Comparison of ENCODE assay signal across 19 mouse cellular contexts in the genomic region with DNA sequence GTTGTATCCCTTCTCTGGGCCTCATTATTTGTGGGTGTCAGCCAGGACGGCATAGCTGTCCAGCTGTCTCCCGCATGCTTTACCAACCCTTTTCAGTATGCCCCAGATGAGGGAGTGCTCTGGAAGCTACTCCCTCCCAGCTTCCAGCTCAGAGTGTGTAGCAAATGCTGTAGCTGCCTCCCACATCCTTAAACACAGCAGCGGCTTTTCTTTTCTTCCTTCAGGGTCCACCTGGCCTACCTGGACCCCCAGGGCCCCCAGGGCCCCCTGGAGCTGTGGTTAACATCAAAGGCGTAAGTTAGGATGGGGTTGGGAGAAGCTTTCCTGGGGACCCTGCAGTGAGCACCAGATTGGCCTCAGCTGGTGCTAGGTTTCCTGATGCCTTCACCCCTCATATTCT.
DNase-seq lines count a peak whose midpoint lies in the region; ATAC-seq and TF ChIP-seq lines count a peak whose summit lies in the region.
"Had no signal": no experiment of that assay in that cellular context is flagged by ENCODE, and none has a peak within 500 bp of the region (broad histone marks: within the 10 kb centered on the region; RNA-seq: fewer than 3 reads in every experiment).

No protein-coding gene starts in this region.

- no peak overlapping the region for H3K4me2 ChIP-seq in liver, embryonic 12.5 days
- H3K4me2 ChIP-seq in liver, postnatal 0 days (ENCODE audit: low read depth, low read length) = no peak overlapping the region
- H3K4me2 ChIP-seq: embryonic facial prominence, embryonic 12.5 days; heart, embryonic 12.5 days; hindbrain, embryonic 14.5 days; neural tube, embryonic 15.5 days had no signal

- no peaks in the 10 kb centered on the region for H3K27me3 ChIP-seq in liver, embryonic 12.5 days (replicated peaks)
- no peaks in the 10 kb centered on the region for H3K27me3 ChIP-seq in liver, postnatal 0 days (ENCODE audit: insufficient read depth, low read length)
- no peaks in the 10 kb centered on the region; the same call in 1 of the 2 replicates for H3K27me3 ChIP-seq in cerebellum, adult 2 months (ENCODE audit: control insufficient read depth, insufficient read depth, low read length)
- H3K27me3 ChIP-seq: CH12.LX; embryonic facial prominence, embryonic 12.5 days; neural tube, embryonic 15.5 days had no signal

- H3K9ac ChIP-seq in liver, embryonic 12.5 days = no peak overlapping the region
- H3K9ac ChIP-seq in liver, postnatal 0 days (replicated peaks) = no peak overlapping the region
- H3K9ac ChIP-seq: embryonic facial prominence, embryonic 12.5 days; heart, embryonic 12.5 days; hindbrain, embryonic 14.5 days; neural tube, embryonic 15.5 days had no signal

- no peaks in the 10 kb centered on the region for H3K9me3 ChIP-seq in liver, embryonic 12.5 days (replicated peaks)
- no peaks in the 10 kb centered on the region for H3K9me3 ChIP-seq in liver, postnatal 0 days (ENCODE audit: low read length)
- H3K9me3 ChIP-seq: embryonic facial prominence, embryonic 12.5 days; neural tube, embryonic 15.5 days had no signal

- DNase-seq in heart, adult 11 months = peak; percentile 90
- no peak for DNase-seq in heart, postnatal 4 days
- no peak for DNase-seq in liver
- no peak for DNase-seq in liver, postnatal 0 days
- DNase-seq in cerebellum, adult 2 months = no peak
- no peak for DNase-seq in retina, embryonic 14.5 days (ENCODE audit: low spot score)
- DNase-seq: cerebellum, adult 9-11 months; heart, postnatal 14 days; kidney, postnatal 10 days; midbrain, embryonic 14.5 days; right cerebral cortex, postnatal 25 days; thymus, postnatal 14 days had no signal

- H3K4me1 ChIP-seq in liver, embryonic 12.5 days = peaks cover 48% of the 10 kb centered on the region
- peaks cover 31% of the 10 kb centered on the region for H3K4me1 ChIP-seq in liver, postnatal 0 days (ENCODE audit: insufficient read depth)
- peaks cover 36% of the 10 kb centered on the region for H3K4me1 ChIP-seq in cerebellum, adult 2 months (ENCODE audit: control insufficient read depth, insufficient read depth, low read length)

- peak overlapping the region; percentile 6; the same call in 1 of the 2 replicates for H3K27ac ChIP-seq in liver, embryonic 12.5 days
- H3K27ac ChIP-seq in liver, postnatal 0 days (ENCODE audit: low read depth) = peak overlapping the region; percentile 81; the same call in 1 of the 2 replicates
- no peak overlapping the region for H3K27ac ChIP-seq in cerebellum, adult 2 months (ENCODE audit: insufficient read depth, low read length)
- H3K27ac ChIP-seq: embryonic facial prominence, embryonic 12.5 days; hindbrain, embryonic 14.5 days; neural tube, embryonic 15.5 days had no signal

- no peak for ATAC-seq in liver, embryonic 12.5 days
- no peak for ATAC-seq in liver, postnatal 0 days
- ATAC-seq: forebrain, embryonic 14.5 days had no signal

- no peak for TF ChIP-seq EP300 in liver, postnatal 0 days (IDR thresholded peaks at IDR 0.05; ENCODE audit: low read depth)

- WGBS in liver, embryonic 12.5 days (ENCODE audit: insufficient replicate concordance) = 70% methylated on average over 4 of the region's 4 CpGs
- WGBS in liver, postnatal 0 days (ENCODE audit: insufficient replicate concordance) = 65% methylated on average over 4 of the region's 4 CpGs
- WGBS in cerebellum, adult 2 months = 66% methylated on average over 4 of the region's 4 CpGs

- TF ChIP-seq POLR2A in cerebellum, adult 2 months (IDR thresholded peaks at IDR 0.05; ENCODE audit: borderline replicate concordance, insufficient read depth, low read length) = no peak

- H3K36me3 ChIP-seq in liver, embryonic 12.5 days = no peaks in the 10 kb centered on the region
- no peaks in the 10 kb centered on the region for H3K36me3 ChIP-seq in liver, postnatal 0 days (replicated peaks; ENCODE audit: insufficient read depth, low read length)
- H3K36me3 ChIP-seq: embryonic facial prominence, embryonic 12.5 days; heart, embryonic 12.5 days; neural tube, embryonic 15.5 days had no signal

- no peak for TF ChIP-seq CTCF in liver, postnatal 0 days (IDR thresholded peaks at IDR 0.05; ENCODE audit: low read depth)
- no peak for TF ChIP-seq CTCF in cerebellum, adult 2 months (IDR thresholded peaks at IDR 0.05; ENCODE audit: borderline replicate concordance, insufficient read depth, low read depth, low read length)

- no peak overlapping the region for H3K4me3 ChIP-seq in liver, embryonic 12.5 days
- no peak overlapping the region for H3K4me3 ChIP-seq in liver, postnatal 0 days (ENCODE audit: low read depth, low read length)
- H3K4me3 ChIP-seq in cerebellum, adult 2 months (replicated peaks; ENCODE audit: insufficient read depth, low read depth, low read length) = no peak overlapping the region
- H3K4me3 ChIP-seq: embryonic facial prominence, embryonic 12.5 days; heart, embryonic 12.5 days; neural tube, embryonic 15.5 days had no signal
